Mouse (Mus musculus) heart, postnatal 36 days (tissue): Measurements from ENCODE around the gene Gm20388. TPM values are rescaled to one million over a fixed set of nuclear protein-coding genes. Genes with fewer than 3 reads are reported as not detected.
A peak's percentile ranks its signal among the peaks of the same experiment; 100 is the strongest.

Experiments
- DNase-seq, 2 experiments: peaks; one replicate each; pipeline ENCODE4 v3.0.0; 2021 to 2022
- intact Hi-C: fragments of 180-260 bp; cut with DNase I; formaldehyde crosslinking; loops from one replicate; pipeline ENCODE4 v1.15.1; 2025
- total RNA-seq, 2 experiments: library from RNA; stranded (reverse); gene quantifications; 2 replicates each; pipeline ENCODE4 v1.2.3; 2021

Gene Gm20388
- total RNA-seq, 2 experiments from 2014 or later: 3.5 to 4.9 TPM

GRCm38 (mm10) chr8:120037199-120037598 lies 126.6 kb downstream of the Gm20388 start:
- intact Hi-C loops: loop anchor here (2.0 kb wide), 1 partner anchor 32 kb away; no protein-coding TSS in a partner anchor
- peak in 1 of 2 experiments; percentile 36 for DNase-seq

GRCm38 (mm10) chr8:120037611-120038010 lies 127.0 kb downstream of the Gm20388 start:
- intact Hi-C loops: loop anchor here (2.0 kb wide), 1 partner anchor 33 kb away; no protein-coding TSS in a partner anchor
- no peak for DNase-seq

- DNase-seq: no peak
- intact Hi-C loops: no loop called here
Measured at GRCm38 (mm10) chr8:120038741-120039140, 128.1 kb downstream of the Gm20388 start.

- intact Hi-C loops: no loop called here
- no peak for DNase-seq
Measured at GRCm38 (mm10) chr8:120039313-120039919, 128.8 kb downstream of the Gm20388 start.

GRCm38 (mm10) chr8:120040861-120041260 lies 130.2 kb downstream of the Gm20388 start:
- intact Hi-C loops: no loop called here
- peak; percentile 56 to 70 for DNase-seq

- intact Hi-C loops: no loop called here
- DNase-seq: no peak
Measured at GRCm38 (mm10) chr8:120042542-120043312, 132.1 kb downstream of the Gm20388 start.

GRCm38 (mm10) chr8:120044907-120045306 lies 134.3 kb downstream of the Gm20388 start:
- no peak for DNase-seq

GRCm38 (mm10) chr8:120045471-120045870 lies 134.8 kb downstream of the Gm20388 start:
- no peak for DNase-seq
- intact Hi-C loops: no loop called here

More at GRCm38 (mm10) chr8:120044907-120045306, 134.3 kb downstream of the Gm20388 start:
- intact Hi-C loops: no loop called here

- peak; percentile 84 to 93 for DNase-seq
Measured at GRCm38 (mm10) chr8:120046258-120047020, 135.8 kb downstream of the Gm20388 start.

GRCm38 (mm10) chr8:120049949-120050348 lies 139.3 kb downstream of the Gm20388 start:
- intact Hi-C loops: no loop called here
- no peak for DNase-seq

More at GRCm38 (mm10) chr8:120046258-120047020, 135.8 kb downstream of the Gm20388 start:
- intact Hi-C loops: no loop called here

GRCm38 (mm10) chr8:120050376-120050775 lies 139.7 kb downstream of the Gm20388 start:
- intact Hi-C loops: no loop called here
- no peak for DNase-seq

GRCm38 (mm10) chr8:120051006-120051405 lies 140.4 kb downstream of the Gm20388 start:
- DNase-seq: no peak
- intact Hi-C loops: no loop called here

GRCm38 (mm10) chr8:120051908-120052307 lies 141.3 kb downstream of the Gm20388 start:
- intact Hi-C loops: no loop called here
- no peak for DNase-seq

- intact Hi-C loops: no loop called here
- DNase-seq: no peak
Measured at GRCm38 (mm10) chr8:120052318-120052717, 141.7 kb downstream of the Gm20388 start.

- intact Hi-C loops: no loop called here
- DNase-seq: no peak
Measured at GRCm38 (mm10) chr8:120054833-120055232, 144.2 kb downstream of the Gm20388 start.

GRCm38 (mm10) chr8:120057078-120057477 lies 146.4 kb downstream of the Gm20388 start:
- intact Hi-C loops: no loop called here

GRCm38 (mm10) chr8:120062742-120063141 lies 152.1 kb downstream of the Gm20388 start:
- DNase-seq: no peak
- intact Hi-C loops: no loop called here

More at GRCm38 (mm10) chr8:120057078-120057477, 146.4 kb downstream of the Gm20388 start:
- DNase-seq: peak in 1 of 2 experiments; percentile 42

- intact Hi-C loops: no loop called here
Measured at GRCm38 (mm10) chr8:120063326-120063725, 152.7 kb downstream of the Gm20388 start.

GRCm38 (mm10) chr8:120065611-120066010 lies 155.0 kb downstream of the Gm20388 start:
- intact Hi-C loops: no loop called here
- DNase-seq: no peak

More at GRCm38 (mm10) chr8:120063326-120063725, 152.7 kb downstream of the Gm20388 start:
- no peak for DNase-seq

GRCm38 (mm10) chr8:120066226-120066625 lies 155.6 kb downstream of the Gm20388 start:
- intact Hi-C loops: no loop called here
- DNase-seq: no peak
